Mouse (Mus musculus) stomach, postnatal 0 days (tissue): ENCODE measurements around the gene Slc9a9. TPM values are rescaled to one million over a fixed set of nuclear protein-coding genes. Genes with fewer than 3 reads are reported as not detected.
A peak's percentile ranks its signal among the peaks of the same experiment; 100 is the strongest.

ENCODE experiments used
- ATAC-seq: fragments of 200-750 bp; cut with Nextera tagmentation; 2 replicates; pipeline ENCODE4 v1.8.0; 2017; ENCODE audit not compliant: low FRiP score, low TSS enrichment
- DNase-seq: peaks from one replicate; pipeline ENCODE4 v3.0.0-alpha.2; 2016; ENCODE audit warnings: low spot score
- H3K27ac ChIP-seq: fragments of 300-500 bp; sonication (generic); replicated peaks from 2 replicates; pipeline ENCODE4 v1.5.1; 2014; ENCODE audit warnings: mild to moderate bottlenecking, control low read depth
- H3K27me3 ChIP-seq: fragments of 300-500 bp; sonication (generic); 2 replicates; pipeline ENCODE4 v1.6.1; 2014; ENCODE audit warnings: low read length; ENCODE audit not compliant: control insufficient read depth, insufficient read depth
- H3K36me3 ChIP-seq: fragments of 300-500 bp; sonication (generic); 2 replicates; pipeline ENCODE4 v1.6.1; 2014; ENCODE audit warnings: low read length, mixed read lengths; ENCODE audit not compliant: control insufficient read depth, insufficient read depth
- H3K4me1 ChIP-seq: fragments of 300-500 bp; sonication (generic); replicated peaks from 2 replicates; pipeline ENCODE4 v1.6.1; 2014; ENCODE audit warnings: antibody characterized with exemption; ENCODE audit not compliant: control insufficient read depth, insufficient read depth
- H3K4me2 ChIP-seq: fragments of 300-500 bp; sonication (generic); replicated peaks from 2 replicates; pipeline ENCODE4 v1.6.1; 2014; ENCODE audit warnings: low read depth, mild to moderate bottlenecking, control low read depth, moderate library complexity
- H3K4me3 ChIP-seq: fragments of 300-500 bp; sonication (generic); 2 replicates; pipeline ENCODE4 v1.5.1; 2014; ENCODE audit warnings: low read depth, low read length, control low read depth
- H3K9ac ChIP-seq: fragments of 300-500 bp; sonication (generic); 2 replicates; pipeline ENCODE4 v1.6.1; 2014; ENCODE audit warnings: mild to moderate bottlenecking, low read length, control low read depth, mixed read lengths
- H3K9me3 ChIP-seq: fragments of 300-500 bp; sonication (generic); 2 replicates; pipeline ENCODE4 v1.6.1; 2016; ENCODE audit warnings: low read length; ENCODE audit not compliant: control insufficient read depth
- CTCF ChIP-seq: IDR thresholded peaks from 2 replicates; pipeline ENCODE4 v1.5.1; 2016; ENCODE audit warnings: antibody characterized with exemption, low read depth, mild to moderate bottlenecking, moderate library complexity
- EP300 ChIP-seq: optimal IDR thresholded peaks from 2 replicates; pipeline ENCODE3; 2016; ENCODE audit warnings: antibody characterized with exemption
- whole genome bisulfite sequencing: fragments of 180-500 bp; shearing (Covaris S2); extraction: QIAGEN DNeasy Blood & Tissue Kit; methylation state at CpG from one replicate; pipeline ENCODE4 v1.1.7; 2014; 5-methylcytosine and 5-hydroxymethylcytosine counted together
- polyA plus RNA-seq: library from polyadenylated mRNA; unstranded; fragments of >200 nt; fragmentation: Nextera tagmentation; extraction: Ambion mirVana; gene quantifications from 2 replicates; pipeline ENCODE4 v1.2.1, GENCODE M21; 2015

The Slc9a9 gene
- polyA plus RNA-seq, 1 experiment from 2014 or later: 3.4 TPM

GRCm38 (mm10) chr9:94704986-94705757 lies 35.5 kb downstream of the Slc9a9 start:
- H3K9me3 ChIP-seq: no peaks in the 10 kb centered on the region
- no peak for DNase-seq
- H3K4me3 ChIP-seq: no peak overlapping the region
- TF ChIP-seq EP300 (no peak), CTCF (no peak)
- no peak overlapping the region for H3K4me2 ChIP-seq
- H3K4me1 ChIP-seq: no peaks in the 10 kb centered on the region
- no peak overlapping the region for H3K9ac ChIP-seq
- H3K27me3 ChIP-seq: no peaks in the 10 kb centered on the region
- no peak overlapping the region; the same call in 1 of the 2 replicates for H3K27ac ChIP-seq
- WGBS: 52% methylated on average over 9 of the region's 9 CpGs
- no peaks in the 10 kb centered on the region for H3K36me3 ChIP-seq
- ATAC-seq: peak; percentile 54; the same call in 1 of the 2 replicates

- WGBS: 55% methylated on average over 2 of the region's 2 CpGs
- H3K4me2 ChIP-seq: no peak overlapping the region
- no peaks in the 10 kb centered on the region for H3K36me3 ChIP-seq
- no peak overlapping the region for H3K27ac ChIP-seq
- H3K9me3 ChIP-seq: no peaks in the 10 kb centered on the region
- H3K27me3 ChIP-seq: no peaks in the 10 kb centered on the region
- DNase-seq: no peak
- ATAC-seq: no peak; the same call in 1 of the 2 replicates
- no peak overlapping the region for H3K9ac ChIP-seq
- no peak overlapping the region for H3K4me3 ChIP-seq
- TF ChIP-seq CTCF (no peak), EP300 (no peak)
- H3K4me1 ChIP-seq: no peaks in the 10 kb centered on the region
Observed at GRCm38 (mm10) chr9:94705758-94706026, 36.0 kb downstream of the Slc9a9 start.

DNA sequence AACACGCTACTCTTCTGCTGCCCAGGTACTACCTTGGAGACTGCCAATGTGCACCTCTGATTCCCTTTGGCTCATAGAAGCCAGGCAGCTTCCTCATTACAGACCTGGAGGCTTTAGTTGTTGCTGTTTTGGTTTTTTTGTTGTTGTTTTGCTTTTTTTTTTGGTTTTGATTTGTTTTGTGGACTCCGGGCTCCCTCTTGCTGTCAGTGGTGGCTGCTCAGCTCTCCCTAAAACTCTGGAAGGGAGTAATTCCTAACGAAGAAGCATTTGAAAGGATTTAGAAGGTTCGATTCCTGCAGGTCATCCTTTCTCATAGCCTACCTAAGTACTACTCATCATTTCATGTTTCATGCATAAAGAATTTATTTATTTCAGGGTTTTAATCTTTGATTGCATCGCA lies 42.4 kb downstream of the Slc9a9 start:
- Histone ChIP-seq H3K4me3 (no peak overlapping the region), H3K36me3 (no peaks in the 10 kb centered on the region), H3K9ac (no peak overlapping the region), H3K4me1 (no peaks in the 10 kb centered on the region), H3K9me3 (no peaks in the 10 kb centered on the region), H3K27ac (no peak overlapping the region), H3K27me3 (no peaks in the 10 kb centered on the region), H3K4me2 (no peak overlapping the region)
- TF ChIP-seq EP300 (no peak), CTCF (peak; percentile 22; the same call in 1 of the 2 replicates)
- DNase-seq (no peak), ATAC-seq (no peak)
- WGBS: 87% methylated on average over 5 of the region's 5 CpGs

DNA sequence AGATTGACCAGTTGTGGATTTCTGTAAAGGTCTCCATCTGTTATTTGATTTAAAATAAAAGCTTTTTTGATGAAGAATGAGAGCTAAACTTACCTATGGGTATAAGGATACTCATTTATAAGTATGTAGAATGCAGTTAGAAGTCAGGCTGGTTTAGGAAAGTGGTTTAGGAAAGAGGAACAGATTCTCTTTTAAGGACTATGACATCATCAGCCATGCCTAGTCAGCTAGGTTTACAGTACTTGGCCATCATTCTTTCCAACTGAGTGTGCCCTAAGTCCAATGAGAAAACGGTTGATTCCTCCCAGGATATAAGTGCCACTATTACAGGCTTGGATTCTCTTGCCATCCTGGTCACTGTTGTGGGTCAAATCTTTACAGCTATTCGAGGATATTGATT lies 47.0 kb downstream of the Slc9a9 start:
- Histone ChIP-seq H3K9me3 (no peaks in the 10 kb centered on the region), H3K27me3 (no peaks in the 10 kb centered on the region), H3K9ac (no peak overlapping the region), H3K4me1 (no peaks in the 10 kb centered on the region), H3K4me2 (no peak overlapping the region), H3K4me3 (no peak overlapping the region), H3K36me3 (no peaks in the 10 kb centered on the region), H3K27ac (no peak overlapping the region)
- 66% methylated on average over 2 of the region's 2 CpGs for WGBS
- DNase-seq: no peak
- TF ChIP-seq CTCF (no peak), EP300 (no peak)
- ATAC-seq: no peak

- no peaks in the 10 kb centered on the region for H3K36me3 ChIP-seq
- H3K9ac ChIP-seq: no peak overlapping the region
- no peak for TF ChIP-seq CTCF
- TF ChIP-seq EP300: no peak
- H3K27ac ChIP-seq: no peak overlapping the region
- 76% methylated on average over 2 of the region's 2 CpGs for WGBS
- H3K4me2 ChIP-seq: no peak overlapping the region
- no peak overlapping the region for H3K4me3 ChIP-seq
- ATAC-seq: no peak
- no peaks in the 10 kb centered on the region for H3K27me3 ChIP-seq
- DNase-seq: no peak
- no peaks in the 10 kb centered on the region for H3K9me3 ChIP-seq
- H3K4me1 ChIP-seq: no peaks in the 10 kb centered on the region
Observed at GRCm38 (mm10) chr9:94723631-94724030, 53.9 kb downstream of the Slc9a9 start.

- no peak overlapping the region for H3K9ac ChIP-seq
- ATAC-seq (no peak), DNase-seq (no peak)
- no peaks in the 10 kb centered on the region for H3K4me1 ChIP-seq
- no peaks in the 10 kb centered on the region for H3K27me3 ChIP-seq
- H3K36me3 ChIP-seq: no peaks in the 10 kb centered on the region
- no peak overlapping the region for H3K4me3 ChIP-seq
- H3K9me3 ChIP-seq: no peaks in the 10 kb centered on the region
- no peak overlapping the region for H3K4me2 ChIP-seq
- 84% methylated on average over 5 of the region's 5 CpGs for WGBS
- TF ChIP-seq EP300 (no peak), CTCF (no peak)
- no peak overlapping the region for H3K27ac ChIP-seq
Observed at GRCm38 (mm10) chr9:94725121-94725520, 55.4 kb downstream of the Slc9a9 start.
